Mouse (Mus musculus): ENCODE data around the gene Gm49369. TPM values are rescaled to one million over a fixed set of nuclear protein-coding genes. Genes with fewer than 3 reads are reported as not detected.

Gm49369 gene
- total and polyA plus RNA-seq, 3 experiments: 5.2 to 8.4 TPM; not detected in 1

DNA sequence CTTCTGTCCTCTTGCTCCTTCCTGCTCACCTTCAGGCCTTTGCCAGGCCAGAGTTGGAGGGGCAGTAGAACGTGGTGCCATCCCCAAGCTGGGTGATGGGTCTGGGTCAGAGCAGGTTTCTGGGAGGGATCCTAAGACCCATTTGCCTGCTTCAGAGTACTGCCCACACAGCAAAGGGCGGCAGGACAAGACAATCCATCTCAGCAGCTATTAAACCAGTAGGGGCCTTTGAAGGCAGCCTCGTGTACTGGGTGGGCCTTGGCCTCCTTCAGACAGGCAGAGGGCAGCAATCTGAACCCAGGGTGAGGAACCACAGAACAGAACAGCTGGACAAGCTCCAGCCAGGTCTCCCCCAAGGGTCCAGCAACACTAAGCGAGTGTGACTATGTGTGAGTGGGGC lies 6.4 kb downstream of the Gm49369 start:
- Histone ChIP-seq H3K4me2 (ENCODE audit: insufficient read depth, low read depth, poor library complexity, severe bottlenecking) (no peak overlapping the region), H3K27ac (ENCODE audit: insufficient read depth, low read depth) (no peak overlapping the region), H3K9me3 (replicated peaks; ENCODE audit: low read length) (no peaks in the 10 kb centered on the region), H3K4me1 (ENCODE audit: control insufficient read depth in 1 of 2, insufficient read depth in 2 of 2) (no peaks in the 10 kb centered on the region), H3K27me3 (replicated peaks) (no peaks in the 10 kb centered on the region), H3K79me2 (replicated peaks; ENCODE audit: control insufficient read depth, extremely low read depth, insufficient read depth, poor library complexity, severe bottlenecking) (no peaks in the 10 kb centered on the region), H3K9ac (ENCODE audit: insufficient read depth, low read depth) (no peak overlapping the region), H3K4me3 (replicated peaks in 1 of 3; ENCODE audit: low read depth in 2 of 3, low read length in 2 of 3, poor library complexity in 1 of 3) (no peak overlapping the region), H3K36me3 (replicated peaks in 1 of 2; ENCODE audit: control insufficient read depth in 1 of 2, insufficient read depth in 1 of 2, low read length in 1 of 2) (peaks cover 48 to 69% of the 10 kb centered on the region in 2 experiments)
- DNase-seq (ENCODE audit: extremely low read depth): no peak
- dilution Hi-C loops (cut with MboI; ENCODE audit: extremely low pct_ligation_motif_present, extremely low pct_unique_long_range_greater_than_20kb, low sequenced_read_pairs) (no loop called here), in situ Hi-C loops (cut with MboI; ENCODE audit: low pct_ligation_motif_present, low pct_unique_long_range_greater_than_20kb, low sequenced_read_pairs) (no loop called here)
- no peak for TF ChIP-seq EP300 (IDR thresholded peaks at IDR 0.05; ENCODE audit: low read length)
- no peak for TF ChIP-seq NELFE (IDR thresholded peaks at IDR 0.05; ENCODE audit: low read depth, low read length)
- no peak for TF ChIP-seq POLR2A (IDR thresholded peaks at IDR 0.05; ENCODE audit: low read depth, low read length)
- no peak for TF ChIP-seq ZKSCAN1 (IDR thresholded peaks at IDR 0.05; ENCODE audit: borderline replicate concordance, low read depth, low read length)
- no peak for TF ChIP-seq E2F4 (IDR thresholded peaks at IDR 0.05; ENCODE audit: insufficient replicate concordance, low read depth, low read length)
- TF ChIP-seq NRF1 (IDR thresholded peaks at IDR 0.05; ENCODE audit: low read depth, low read length): no peak
- TF ChIP-seq MEF2A (IDR thresholded peaks at IDR 0.05; ENCODE audit: borderline replicate concordance, low read depth, low read length): no peak
- no peak for TF ChIP-seq MAFK (IDR thresholded peaks at IDR 0.05; ENCODE audit: insufficient replicate concordance, low read length)
- TF ChIP-seq MAX (IDR thresholded peaks at IDR 0.05; ENCODE audit: low read length): no peak
- no peak for TF ChIP-seq IRF4 (IDR thresholded peaks at IDR 0.05; ENCODE audit: low read depth, low read length)
- TF ChIP-seq POLR2AphosphoS2 (IDR thresholded peaks at IDR 0.05; ENCODE audit: low read depth, low read length): no peak
- no peak for TF ChIP-seq UBTF (IDR thresholded peaks at IDR 0.05; ENCODE audit: low read depth, low read length)
- TF ChIP-seq USF1 (IDR thresholded peaks at IDR 0.05; ENCODE audit: low read depth, low read length): no peak
- TF ChIP-seq KAT2A (IDR thresholded peaks at IDR 0.05; ENCODE audit: insufficient replicate concordance, low read length): no peak
- no peak for TF ChIP-seq RAD21 (IDR thresholded peaks at IDR 0.05; ENCODE audit: low read depth, low read length)
- TF ChIP-seq ZMIZ1 (IDR thresholded peaks at IDR 0.05; ENCODE audit: low read depth, low read length): no peak
- no peak for TF ChIP-seq CHD1 (IDR thresholded peaks at IDR 0.05; ENCODE audit: low read depth, low read length)
- no peak for TF ChIP-seq CTCF (conservative IDR thresholded peaks at IDR 0.05 in 1 of 2, IDR thresholded peaks at IDR 0.05 in 1 of 2; ENCODE audit: low read depth in 2 of 2, low read length in 2 of 2)
- TF ChIP-seq ELF1 (IDR thresholded peaks at IDR 0.05; ENCODE audit: low read depth, low read length): no peak

- dilution Hi-C loops (cut with MboI; ENCODE audit: extremely low pct_ligation_motif_present, extremely low pct_unique_long_range_greater_than_20kb, low sequenced_read_pairs): no loop called here
- H3K27ac ChIP-seq (ENCODE audit: insufficient read depth, low read depth): no peak overlapping the region
- H3K27me3 ChIP-seq (replicated peaks): no peaks in the 10 kb centered on the region
- H3K4me3 ChIP-seq (replicated peaks in 1 of 3; ENCODE audit: low read depth in 2 of 3, low read length in 2 of 3, poor library complexity in 1 of 3): no peak overlapping the region
- H3K79me2 ChIP-seq (replicated peaks; ENCODE audit: control insufficient read depth, extremely low read depth, insufficient read depth, poor library complexity, severe bottlenecking): no peaks in the 10 kb centered on the region
- H3K36me3 ChIP-seq (replicated peaks in 1 of 2; ENCODE audit: control insufficient read depth in 1 of 2, insufficient read depth in 1 of 2, low read length in 1 of 2): peaks cover 40 to 61% of the 10 kb centered on the region in 2 experiments
- H3K9ac ChIP-seq (ENCODE audit: insufficient read depth, low read depth): no peak overlapping the region
- no peak overlapping the region for H3K4me2 ChIP-seq (ENCODE audit: insufficient read depth, low read depth, poor library complexity, severe bottlenecking)
- TF ChIP-seq CHD2 (IDR thresholded peaks at IDR 0.05; ENCODE audit: low read length) (no peak), ZMIZ1 (IDR thresholded peaks at IDR 0.05; ENCODE audit: low read depth, low read length) (no peak), NRF1 (IDR thresholded peaks at IDR 0.05; ENCODE audit: low read depth, low read length) (no peak), ZKSCAN1 (IDR thresholded peaks at IDR 0.05; ENCODE audit: borderline replicate concordance, low read depth, low read length) (no peak), HCFC1 (IDR thresholded peaks at IDR 0.05; ENCODE audit: low read depth, low read length) (no peak), MYC (IDR thresholded peaks at IDR 0.05; ENCODE audit: low read depth, low read length) (no peak), ZC3H11A (IDR thresholded peaks at IDR 0.05; ENCODE audit: low read depth, low read length) (no peak)
- H3K9me3 ChIP-seq (replicated peaks; ENCODE audit: low read length): no peaks in the 10 kb centered on the region
- in situ Hi-C loops (cut with MboI; ENCODE audit: low pct_ligation_motif_present, low pct_unique_long_range_greater_than_20kb, low sequenced_read_pairs): no loop called here
- no peak for DNase-seq (ENCODE audit: extremely low read depth)
- no peaks in the 10 kb centered on the region for H3K4me1 ChIP-seq (ENCODE audit: control insufficient read depth in 1 of 2, insufficient read depth in 2 of 2)
Measured at GRCm38 (mm10) chr7:142375261-142375724, 7.2 kb downstream of the Gm49369 start.

All from CH12.LX (cell line).